Mouse (Mus musculus) heart, adult 8-10 months (tissue): Measurements from ENCODE around the gene Dennd1b. TPM values are rescaled to one million over a fixed set of nuclear protein-coding genes. Genes with fewer than 3 reads are reported as not detected.

Source experiments
- DNase-seq: peaks from one replicate; pipeline ENCODE4 v3.0.0; 2022; ENCODE audit warnings: low spot score
- total RNA-seq, 4 experiments: library from RNA; stranded (reverse); gene quantifications; 2 replicates each; pipeline ENCODE4 v1.2.4; 2022

Dennd1b gene
- total RNA-seq, 4 experiments from 2014 or later = 22.2 to 25.7 (median 23.8) TPM

- DNase-seq = no peak
Measured at GRCm38 (mm10) chr1:139180481-139181149, 217.4 kb downstream of the Dennd1b start.

GRCm38 (mm10) chr1:139192635-139193034, 229.4 kb downstream of the Dennd1b start:
- no peak for DNase-seq

GRCm38 (mm10) chr1:139194011-139194410, 230.8 kb downstream of the Dennd1b start:
- DNase-seq = no peak

GRCm38 (mm10) chr1:139194428-139195028, 231.3 kb downstream of the Dennd1b start:
- no peak for DNase-seq

- no peak for DNase-seq
Measured at GRCm38 (mm10) chr1:139203026-139203425, 239.8 kb downstream of the Dennd1b start.

GRCm38 (mm10) chr1:139206259-139206658, 243.0 kb downstream of the Dennd1b start:
- DNase-seq = no peak

GRCm38 (mm10) chr1:139209796-139210195, 246.6 kb downstream of the Dennd1b start:
- no peak for DNase-seq

GRCm38 (mm10) chr1:139210505-139210904, 247.3 kb downstream of the Dennd1b start:
- DNase-seq = no peak

- no peak for DNase-seq
Measured at GRCm38 (mm10) chr1:139215311-139215710, 252.1 kb downstream of the Dennd1b start.

GRCm38 (mm10) chr1:139223804-139224203, 260.6 kb downstream of the Dennd1b start:
- DNase-seq = no peak

GRCm38 (mm10) chr1:139224309-139224949, 261.2 kb downstream of the Dennd1b start:
- no peak for DNase-seq

Other genes with a start within 250 kb of the Dennd1b start
- under 1 TPM in 1 of 4 experiments, not detected in 3; 0.25 TPM for gene Lhx9, start 114.9 kb upstream of the Dennd1b start, total RNA-seq
- 10 to 100 TPM in 3 of 4 experiments, 1 to 10 TPM in 1; 9.6 to 12.8 (median 10.9) TPM for gene 2310009B15Rik, start 106.6 kb upstream of the Dennd1b start, total RNA-seq